Mouse (Mus musculus): ENCODE measurements around the gene Samd13.

GRCm38 (mm10) chr3:146712305-146712704 is 26.9 kb upstream of the Samd13 start:
- TF ChIP-seq POLR2A (IDR thresholded peaks at IDR 0.05; ENCODE audit: low read depth, low read length) (no peak), CTCF (IDR thresholded peaks at IDR 0.05; ENCODE audit: extremely low read depth, insufficient read length, insufficient replicate concordance, low read depth, low read length) (no peak)

Data from small intestine, adult 2 months (tissue).